Mouse (Mus musculus) liver, embryonic 14.5 days (tissue): ENCODE measurements around the gene Clcf1. TPM values are rescaled to one million over a fixed set of nuclear protein-coding genes. Genes with fewer than 3 reads are reported as not detected.

Experiments
- ATAC-seq: fragments of 200-750 bp; cut with Nextera tagmentation; 2 replicates; pipeline ENCODE4 v1.8.0; 2017; ENCODE audit warnings: moderate number of reproducible peaks, mild to moderate bottlenecking, moderate library complexity; ENCODE audit not compliant: insufficient read depth
- DNase-seq, 3 experiments: peaks; one replicate each; pipeline ENCODE4 v3.0.0-alpha.2; 2012 to 2013; ENCODE audit warnings: low read depth in 3 of 3, low spot score in 3 of 3
- H3K27ac ChIP-seq: fragments of 300-500 bp; sonication (generic); 2 replicates; pipeline ENCODE4 v1.5.1; 2014; ENCODE audit warnings: moderate library complexity, mild to moderate bottlenecking, control low read depth, inconsistent platforms
- H3K27me3 ChIP-seq: fragments of 300-500 bp; sonication (generic); 2 replicates; pipeline ENCODE4 v1.6.1; 2014; ENCODE audit warnings: mild to moderate bottlenecking, low read length, moderate library complexity; ENCODE audit not compliant: control insufficient read depth, insufficient read depth
- H3K36me3 ChIP-seq: fragments of 300-500 bp; sonication (generic); replicated peaks from 2 replicates; pipeline ENCODE4 v1.6.1; 2014; ENCODE audit warnings: low read depth; ENCODE audit not compliant: control insufficient read depth, insufficient read depth
- H3K4me1 ChIP-seq, 2 experiments: fragments of 200-500 bp in 1 of 2; fragments of 300-500 bp in 1 of 2; sonication (generic) in 1 of 2; replicated peaks; 2 replicates each; pipeline ENCODE4 v1.6.1; 2012 to 2014; ENCODE audit warnings: antibody characterized with exemption in 1 of 2, inconsistent platforms in 1 of 2, low read length in 1 of 2; ENCODE audit not compliant: control insufficient read depth in 2 of 2, insufficient read depth in 2 of 2
- H3K4me2 ChIP-seq: fragments of 300-500 bp; sonication (generic); 2 replicates; pipeline ENCODE4 v1.6.1; 2014; ENCODE audit warnings: low read depth, mild to moderate bottlenecking, control low read depth, moderate library complexity
- H3K4me3 ChIP-seq, 2 experiments: fragments of 200-500 bp in 1 of 2; fragments of 300-500 bp in 1 of 2; sonication (generic) in 1 of 2; 2 replicates each; pipeline ENCODE4 v1.5.1; 2012 to 2014; ENCODE audit warnings: low read depth in 2 of 2, low read length in 2 of 2, mild to moderate bottlenecking in 2 of 2, control low read depth in 1 of 2, inconsistent platforms in 1 of 2, moderate library complexity in 1 of 2; ENCODE audit not compliant: insufficient read depth in 1 of 2
- H3K9ac ChIP-seq: fragments of 300-500 bp; sonication (generic); replicated peaks from 2 replicates; pipeline ENCODE4 v1.6.1; 2014; ENCODE audit warnings: mild to moderate bottlenecking, control low read depth, moderate library complexity
- H3K9me3 ChIP-seq: fragments of 300-500 bp; sonication (generic); 2 replicates; pipeline ENCODE4 v1.6.1; 2016; ENCODE audit warnings: low read length, mixed read lengths; ENCODE audit not compliant: control insufficient read depth
- CTCF ChIP-seq: IDR thresholded peaks from 2 replicates; pipeline ENCODE4 v1.5.1; 2016; ENCODE audit warnings: antibody characterized with exemption, low read depth, control low read depth
- EP300 ChIP-seq: IDR thresholded peaks from 2 replicates; pipeline ENCODE4 v1.6.1; 2016; ENCODE audit warnings: antibody characterized with exemption, low read depth
- whole genome bisulfite sequencing: fragments of 180-500 bp; shearing (Covaris S2); extraction: QIAGEN DNeasy Blood & Tissue Kit; methylation state at CpG from one replicate; pipeline ENCODE4 v1.1.7; 2014; ENCODE audit not compliant: insufficient replicate concordance; 5-methylcytosine and 5-hydroxymethylcytosine counted together
- microRNA-seq: library from miRNA; unstranded; fragments of <30 nt; microRNA quantifications from one replicate; pipeline ENCODE4, GENCODE M21; 2016
- polyA plus RNA-seq, 2 experiments: library from polyadenylated mRNA; depleted of rRNA in 1 of 2; stranded (reverse) in 1 of 2; unstranded in 1 of 2; fragments of >200 nt; fragmentation: Nextera tagmentation in 1 of 2; extraction: Ambion mirVana in 1 of 2; gene quantifications; 2 replicates each; pipeline versions ENCODE4 v1.2.1 to v1.2.3; 2012 to 2014

Clcf1 gene
- polyA plus RNA-seq, 2 experiments = 0.43 to 1.1 TPM

DNA sequence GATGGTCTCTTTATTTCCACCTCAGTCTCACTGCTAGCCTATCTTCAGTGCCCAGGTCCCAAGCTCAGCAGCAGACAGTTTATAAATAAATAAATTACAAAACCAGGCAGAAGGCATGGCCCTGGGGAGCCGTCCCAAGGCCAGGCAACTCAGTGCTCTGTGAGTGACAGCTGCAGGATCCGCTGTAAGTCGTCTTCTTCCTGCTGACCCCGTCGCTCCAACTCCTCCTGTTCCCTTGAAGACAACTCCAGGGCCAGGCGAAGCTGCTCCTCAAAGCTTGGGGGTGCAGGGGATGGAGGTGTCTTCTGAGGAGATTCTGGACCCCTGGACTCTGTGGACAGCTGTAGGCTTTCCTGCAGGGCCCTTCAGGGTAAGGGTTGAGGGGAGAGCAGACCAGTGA is 56.1 kb downstream of the Clcf1 start:
- Histone ChIP-seq H3K9ac (no peak overlapping the region), H3K4me3 (no peak overlapping the region), H3K4me2 (no peak overlapping the region), H3K36me3 (no peaks in the 10 kb centered on the region), H3K27me3 (no peaks in the 10 kb centered on the region; the same call in 1 of the 2 replicates), H3K9me3 (no peaks in the 10 kb centered on the region), H3K27ac (no peak overlapping the region), H3K4me1 (peaks cover 0 to 5% of the 10 kb centered on the region in 2 experiments; a peak in 1 of 4 replicates)
- WGBS = 54% methylated on average over 6 of the region's 6 CpGs
- ATAC-seq = no peak
- no peak for DNase-seq
- TF ChIP-seq EP300 (no peak), CTCF (no peak)

- no peak for TF ChIP-seq CTCF
- TF ChIP-seq EP300 = no peak
- Histone ChIP-seq H3K27me3 (no peaks in the 10 kb centered on the region; the same call in 1 of the 2 replicates), H3K9me3 (no peaks in the 10 kb centered on the region), H3K4me2 (no peak overlapping the region), H3K27ac (no peak overlapping the region), H3K4me1 (peaks cover 0 to 5% of the 10 kb centered on the region in 2 experiments; a peak in 1 of 4 replicates), H3K36me3 (no peaks in the 10 kb centered on the region), H3K9ac (no peak overlapping the region), H3K4me3 (no peak overlapping the region)
- DNase-seq (no peak), ATAC-seq (no peak)
- WGBS = 86% methylated on average over 11 of the region's 11 CpGs
Measured at GRCm38 (mm10) chr19:4270972-4271371, 56.9 kb downstream of the Clcf1 start.

Small RNA genes lying within 50 kb of the gene (microRNA-seq; reads per million reads assigned to microRNA genes)
- gene Gm26115 = not detected
- gene Mir6985 = not detected

Other genes starting within 250 kb of the Clcf1 start
- 0.32 and 0.33 TPM in 2 replicates for gene Aldh3b2, start 241.9 kb upstream of the Clcf1 start, polyA plus RNA-seq (2012; rRNA removed)
- gene Aldh3b2, start 241.9 kb upstream of the Clcf1 start, polyA plus RNA-seq (2014; fragmentation: Nextera tagmentation; extraction: Ambion mirVana) = 0.48 and 0.56 TPM in 2 replicates
- gene Acy3, start 227.7 kb upstream of the Clcf1 start, polyA plus RNA-seq (2012; rRNA removed) = 10.8 and 11.1 TPM in 2 replicates
- gene Acy3, start 227.7 kb upstream of the Clcf1 start, polyA plus RNA-seq (2014; fragmentation: Nextera tagmentation; extraction: Ambion mirVana) = 9.1 and 9.5 TPM in 2 replicates
- gene Tbx10, start 221.5 kb upstream of the Clcf1 start, polyA plus RNA-seq (2012; rRNA removed) = 0.37 and 0.50 TPM in 2 replicates
- 0.28 and 0.30 TPM in 2 replicates for gene Tbx10, start 221.5 kb upstream of the Clcf1 start, polyA plus RNA-seq (2014; fragmentation: Nextera tagmentation; extraction: Ambion mirVana)
- 2.1 and 2.9 TPM in 2 replicates for gene Nudt8, start 213.7 kb upstream of the Clcf1 start, polyA plus RNA-seq (2012; rRNA removed)
- 14.2 and 15.2 TPM in 2 replicates for gene Nudt8, start 213.7 kb upstream of the Clcf1 start, polyA plus RNA-seq (2014; fragmentation: Nextera tagmentation; extraction: Ambion mirVana)
- gene Gm49405, start 213.6 kb upstream of the Clcf1 start, polyA plus RNA-seq (2012; rRNA removed) = 0.65 and 0.73 TPM in 2 replicates
- 0.25 and 0.33 TPM in 2 replicates for gene Gm49405, start 213.6 kb upstream of the Clcf1 start, polyA plus RNA-seq (2014; fragmentation: Nextera tagmentation; extraction: Ambion mirVana)
- gene Doc2g, start 210.9 kb upstream of the Clcf1 start, polyA plus RNA-seq (2012; rRNA removed) = 1.8 and 2.2 TPM in 2 replicates
- gene Doc2g, start 210.9 kb upstream of the Clcf1 start, polyA plus RNA-seq (2014; fragmentation: Nextera tagmentation; extraction: Ambion mirVana) = 0.25 and 0.45 TPM in 2 replicates
- 67.5 and 84.8 TPM in 2 replicates for gene Ndufv1, start 201.4 kb upstream of the Clcf1 start, polyA plus RNA-seq (2012; rRNA removed)
- 159 and 168 TPM in 2 replicates for gene Ndufv1, start 201.4 kb upstream of the Clcf1 start, polyA plus RNA-seq (2014; fragmentation: Nextera tagmentation; extraction: Ambion mirVana)
- gene Gstp1, start 176.3 kb upstream of the Clcf1 start, polyA plus RNA-seq (2012; rRNA removed) = 230 and 274 TPM in 2 replicates
- 511 and 557 TPM in 2 replicates for gene Gstp1, start 176.3 kb upstream of the Clcf1 start, polyA plus RNA-seq (2014; fragmentation: Nextera tagmentation; extraction: Ambion mirVana)
- gene Gstp2, start 168.2 kb upstream of the Clcf1 start, polyA plus RNA-seq (2012; rRNA removed) = 6.6 and 7.9 TPM in 2 replicates
- gene Gstp2, start 168.2 kb upstream of the Clcf1 start, polyA plus RNA-seq (2014; fragmentation: Nextera tagmentation; extraction: Ambion mirVana) = 6.9 and 7.3 TPM in 2 replicates
- 78.5 and 87.0 TPM in 2 replicates for gene Gstp3, start 154.7 kb upstream of the Clcf1 start, polyA plus RNA-seq (2012; rRNA removed)
- gene Gstp3, start 154.7 kb upstream of the Clcf1 start, polyA plus RNA-seq (2014; fragmentation: Nextera tagmentation; extraction: Ambion mirVana) = 65.7 and 69.6 TPM in 2 replicates
- 0.16 and 0.17 TPM in 2 replicates for gene Cabp2, start 132.7 kb upstream of the Clcf1 start, polyA plus RNA-seq (2012; rRNA removed)
- gene Cabp2, start 132.7 kb upstream of the Clcf1 start, polyA plus RNA-seq (2014; fragmentation: Nextera tagmentation; extraction: Ambion mirVana) = 0.20 and 0.44 TPM in 2 replicates
- gene Cdk2ap2, start 117.1 kb upstream of the Clcf1 start, polyA plus RNA-seq (2012; rRNA removed) = 52.5 and 64.8 TPM in 2 replicates
- gene Cdk2ap2, start 117.1 kb upstream of the Clcf1 start, polyA plus RNA-seq (2014; fragmentation: Nextera tagmentation; extraction: Ambion mirVana) = 99.9 and 101 TPM in 2 replicates
- 6.1 and 7.1 TPM in 2 replicates for gene Pitpnm1, start 114.2 kb upstream of the Clcf1 start, polyA plus RNA-seq (2012; rRNA removed)
- gene Pitpnm1, start 114.2 kb upstream of the Clcf1 start, polyA plus RNA-seq (2014; fragmentation: Nextera tagmentation; extraction: Ambion mirVana) = 3.4 TPM in 2 replicates
- 28.8 and 33.2 TPM in 2 replicates for gene Aip, start 88.4 kb upstream of the Clcf1 start, polyA plus RNA-seq (2012; rRNA removed)
- gene Aip, start 88.4 kb upstream of the Clcf1 start, polyA plus RNA-seq (2014; fragmentation: Nextera tagmentation; extraction: Ambion mirVana) = 29.4 TPM in 2 replicates
- gene Gpr152, start 74.5 kb upstream of the Clcf1 start, polyA plus RNA-seq (2012; rRNA removed) = not detected in 2 replicates
- gene Gpr152, start 74.5 kb upstream of the Clcf1 start, polyA plus RNA-seq (2014; fragmentation: Nextera tagmentation; extraction: Ambion mirVana) = not detected in 2 replicates
- 0.03 and 0.15 TPM in 2 replicates for gene Cabp4, start 70.2 kb upstream of the Clcf1 start, polyA plus RNA-seq (2012; rRNA removed)
- not detected in 2 replicates for gene Cabp4, start 70.2 kb upstream of the Clcf1 start, polyA plus RNA-seq (2014; fragmentation: Nextera tagmentation; extraction: Ambion mirVana)
- 57.5 and 59.2 TPM in 2 replicates for gene Coro1b, start 65.6 kb upstream of the Clcf1 start, polyA plus RNA-seq (2012; rRNA removed)
- 57.5 and 62.2 TPM in 2 replicates for gene Coro1b, start 65.6 kb upstream of the Clcf1 start, polyA plus RNA-seq (2014; fragmentation: Nextera tagmentation; extraction: Ambion mirVana)
- gene Ptprcap, start 60.6 kb upstream of the Clcf1 start, polyA plus RNA-seq (2012; rRNA removed) = 12.5 and 16.3 TPM in 2 replicates
- 14.4 and 17.0 TPM in 2 replicates for gene Ptprcap, start 60.6 kb upstream of the Clcf1 start, polyA plus RNA-seq (2014; fragmentation: Nextera tagmentation; extraction: Ambion mirVana)
- 17.2 and 19.2 TPM in 2 replicates for gene Rps6kb2, start 50.9 kb upstream of the Clcf1 start, polyA plus RNA-seq (2012; rRNA removed)
- 19.5 and 19.9 TPM in 2 replicates for gene Rps6kb2, start 50.9 kb upstream of the Clcf1 start, polyA plus RNA-seq (2014; fragmentation: Nextera tagmentation; extraction: Ambion mirVana)
- 0.32 and 0.44 TPM in 2 replicates for gene Carns1, start 38.8 kb upstream of the Clcf1 start, polyA plus RNA-seq (2012; rRNA removed)
- 0.18 and 0.71 TPM in 2 replicates for gene Carns1, start 38.8 kb upstream of the Clcf1 start, polyA plus RNA-seq (2014; fragmentation: Nextera tagmentation; extraction: Ambion mirVana)
- gene Tbc1d10c, start 23.0 kb upstream of the Clcf1 start, polyA plus RNA-seq (2012; rRNA removed) = 2.6 TPM in 2 replicates
- gene Tbc1d10c, start 23.0 kb upstream of the Clcf1 start, polyA plus RNA-seq (2014; fragmentation: Nextera tagmentation; extraction: Ambion mirVana) = 2.5 and 4.0 TPM in 2 replicates
- gene Ppp1ca, start 22.2 kb upstream of the Clcf1 start, polyA plus RNA-seq (2012; rRNA removed) = 203 and 214 TPM in 2 replicates
- 432 and 447 TPM in 2 replicates for gene Ppp1ca, start 22.2 kb upstream of the Clcf1 start, polyA plus RNA-seq (2014; fragmentation: Nextera tagmentation; extraction: Ambion mirVana)
- 20.8 and 21.4 TPM in 2 replicates for gene Rad9a, start 12.6 kb upstream of the Clcf1 start, polyA plus RNA-seq (2012; rRNA removed)
- 14.3 and 16.8 TPM in 2 replicates for gene Rad9a, start 12.6 kb upstream of the Clcf1 start, polyA plus RNA-seq (2014; fragmentation: Nextera tagmentation; extraction: Ambion mirVana)
- gene AC109138.7, start 119 bp downstream of the Clcf1 start, polyA plus RNA-seq (2012; rRNA removed) = not detected in 2 replicates
- not detected in 2 replicates for gene AC109138.7, start 119 bp downstream of the Clcf1 start, polyA plus RNA-seq (2014; fragmentation: Nextera tagmentation; extraction: Ambion mirVana)
- 15.2 and 15.9 TPM in 2 replicates for gene Pold4, start 17.7 kb downstream of the Clcf1 start, polyA plus RNA-seq (2012; rRNA removed)
- gene Pold4, start 17.7 kb downstream of the Clcf1 start, polyA plus RNA-seq (2014; fragmentation: Nextera tagmentation; extraction: Ambion mirVana) = 12.9 and 13.1 TPM in 2 replicates
- 2.8 and 3.5 TPM in 2 replicates for gene Ssh3, start 54.9 kb downstream of the Clcf1 start, polyA plus RNA-seq (2012; rRNA removed)
- gene Ssh3, start 54.9 kb downstream of the Clcf1 start, polyA plus RNA-seq (2014; fragmentation: Nextera tagmentation; extraction: Ambion mirVana) = 1.3 and 1.4 TPM in 2 replicates
- 0.93 and 1.3 TPM in 2 replicates for gene Ankrd13d, start 68.9 kb downstream of the Clcf1 start, polyA plus RNA-seq (2012; rRNA removed)
- 0.45 and 0.66 TPM in 2 replicates for gene Ankrd13d, start 68.9 kb downstream of the Clcf1 start, polyA plus RNA-seq (2014; fragmentation: Nextera tagmentation; extraction: Ambion mirVana)
- 23.9 and 26.0 TPM in 2 replicates for gene Grk2, start 92.0 kb downstream of the Clcf1 start, polyA plus RNA-seq (2012; rRNA removed)
- 9.4 and 10.8 TPM in 2 replicates for gene Grk2, start 92.0 kb downstream of the Clcf1 start, polyA plus RNA-seq (2014; fragmentation: Nextera tagmentation; extraction: Ambion mirVana)
- 18.9 and 19.0 TPM in 2 replicates for gene Kdm2a, start 184.0 kb downstream of the Clcf1 start, polyA plus RNA-seq (2012; rRNA removed)
- gene Kdm2a, start 184.0 kb downstream of the Clcf1 start, polyA plus RNA-seq (2014; fragmentation: Nextera tagmentation; extraction: Ambion mirVana) = 12.4 and 13.4 TPM in 2 replicates
- gene Rhod, start 225.2 kb downstream of the Clcf1 start, polyA plus RNA-seq (2012; rRNA removed) = 3.8 and 5.3 TPM in 2 replicates
- gene Rhod, start 225.2 kb downstream of the Clcf1 start, polyA plus RNA-seq (2014; fragmentation: Nextera tagmentation; extraction: Ambion mirVana) = 6.2 and 6.4 TPM in 2 replicates